Mouse (Mus musculus): ENCODE measurements around the gene Plaur.
"Not testable (repeated sequence)": the region's sequence is repeated elsewhere in the genome, so short reads cannot be mapped to it uniquely, and the experiment has no call there.

Plaur gene

DNA sequence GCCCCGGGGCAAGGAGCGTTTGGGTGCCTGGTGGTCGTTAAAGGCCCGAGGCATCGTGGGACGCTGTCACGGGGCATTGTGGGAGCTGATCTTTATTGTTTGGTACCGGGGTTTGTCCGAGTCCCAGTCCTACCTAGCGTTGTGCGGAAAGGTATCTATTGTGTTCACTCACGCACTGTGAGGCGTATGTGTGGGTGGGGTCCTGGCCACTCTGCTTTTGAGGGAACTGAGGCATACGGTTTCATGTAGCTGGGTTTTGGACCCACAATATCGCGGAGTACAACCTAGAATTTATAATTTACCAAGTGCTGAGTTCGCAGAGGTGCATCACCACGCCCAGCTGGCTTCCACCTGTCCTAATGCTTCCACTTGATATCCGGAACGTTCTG is 45.4 kb downstream of the Plaur start:
- no peak for DNase-seq (ENCODE audit: low spot score)

- DNase-seq (ENCODE audit: low spot score) = no peak
These were observed 50.1 kb downstream of the Plaur start, which contains the start of gene AC161166.1 for GRCm38 (mm10) chr7:24512355-24512754. Gene AC161166.1 (minus strand): TSS chr7:24512455.

DNA sequence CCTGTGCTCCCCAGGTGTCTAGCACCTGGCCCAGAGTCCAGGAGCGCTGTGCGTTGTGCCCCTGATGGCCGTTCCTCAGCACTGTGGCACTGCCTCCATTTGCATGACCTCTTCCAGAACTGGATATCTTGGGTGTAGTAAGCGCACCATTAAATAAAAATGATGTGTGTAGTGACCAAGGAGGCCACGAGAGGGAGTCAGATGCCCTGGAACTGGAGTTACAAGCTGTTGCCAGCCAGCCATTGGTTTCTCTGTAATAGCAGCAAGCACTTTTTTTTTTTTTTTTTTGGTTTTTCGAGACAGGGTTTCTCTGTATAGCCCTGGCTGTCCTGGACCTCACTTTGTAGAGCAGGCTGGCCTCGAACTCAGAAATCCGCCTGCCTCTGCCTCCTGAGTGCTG is 54.0 kb downstream of the Plaur start:
- DNase-seq (ENCODE audit: low spot score) = not testable (repeated sequence)

DNA sequence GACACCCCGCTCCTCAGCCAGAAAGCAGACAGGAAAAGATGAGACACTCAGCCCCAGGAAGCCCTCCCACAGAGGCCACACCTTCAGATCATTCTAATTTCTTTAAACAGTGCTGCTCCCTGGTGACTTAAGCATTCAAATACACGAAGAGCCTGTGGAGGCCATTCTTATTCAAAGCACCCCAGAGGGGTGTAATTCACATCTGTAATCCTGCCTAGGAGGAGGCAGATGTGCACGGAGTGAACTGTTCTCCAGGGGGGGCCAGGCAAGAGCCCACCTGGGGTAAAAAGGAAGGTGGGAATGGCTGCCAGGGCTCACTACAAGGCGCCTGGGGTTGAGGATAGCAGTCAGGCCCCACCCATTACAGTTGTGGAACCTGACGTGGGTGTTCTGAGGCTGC is 54.8 kb downstream of the Plaur start:
- DNase-seq (ENCODE audit: low spot score) = no peak

DNA sequence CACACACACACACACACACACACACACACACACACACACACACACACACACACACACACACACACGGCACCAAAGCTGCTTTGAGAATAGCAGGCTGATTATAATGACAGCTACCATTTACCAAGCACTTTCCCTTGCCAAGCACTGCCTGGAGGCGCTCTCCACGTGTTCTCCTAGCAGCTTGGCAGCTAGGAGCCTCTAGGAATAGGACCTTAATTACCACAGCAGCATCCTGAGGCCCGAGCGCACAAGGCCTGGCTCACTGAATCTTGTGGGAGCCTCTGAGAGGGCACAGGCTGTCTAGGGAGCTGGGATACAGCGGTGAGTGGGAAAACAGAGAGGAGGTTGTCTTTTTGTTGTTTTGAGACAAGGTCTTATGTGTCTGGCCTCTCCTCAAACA is 55.4 kb downstream of the Plaur start:
- DNase-seq (ENCODE audit: low spot score) = no peak

DNA sequence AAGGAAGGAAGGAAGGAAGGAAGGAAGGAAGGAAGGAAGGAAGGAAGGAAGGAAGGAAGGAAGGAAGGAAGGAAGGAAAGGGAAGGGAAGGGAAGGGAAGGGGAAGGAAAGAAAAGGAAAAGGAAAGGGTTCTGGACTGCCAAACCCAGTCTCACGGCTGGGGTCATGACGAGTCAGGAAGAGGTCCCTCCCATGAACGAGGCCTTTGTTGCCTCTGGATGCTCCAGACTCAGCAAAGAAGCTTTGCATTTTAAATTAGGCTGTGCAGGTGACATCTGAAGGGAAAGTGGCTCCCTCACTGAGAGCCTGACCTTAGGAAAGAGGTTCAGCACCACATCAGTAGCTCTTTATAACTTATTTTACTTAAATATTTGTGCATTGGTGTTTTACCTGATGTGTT is 56.8 kb downstream of the Plaur start:
- DNase-seq (ENCODE audit: low spot score) = no peak

GRCm38 (mm10) chr7:24520054-24520453 is 57.8 kb downstream of the Plaur start:
- DNase-seq (ENCODE audit: low spot score) = not testable (repeated sequence)

DNA sequence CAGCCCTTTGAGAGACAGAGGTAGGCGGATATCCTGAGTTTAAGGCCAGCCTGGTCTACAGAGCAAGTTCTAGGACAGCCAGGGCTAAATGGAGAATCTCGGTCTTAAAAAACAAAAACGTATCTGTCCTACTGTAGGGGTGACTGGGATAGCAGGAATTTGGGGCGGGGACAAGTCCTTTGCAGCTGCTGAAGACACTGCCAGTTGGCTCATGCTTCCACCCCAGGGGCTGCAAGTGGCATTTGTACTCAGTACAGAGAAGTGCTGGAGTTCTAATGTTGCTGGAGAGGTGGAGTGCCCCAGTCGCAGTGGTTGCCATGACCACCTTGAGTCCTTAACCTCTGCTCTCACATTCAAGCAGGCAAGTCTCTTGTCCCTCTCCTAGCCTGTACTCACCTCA is 60.5 kb downstream of the Plaur start:
- no peak for DNase-seq (ENCODE audit: low spot score)

GRCm38 (mm10) chr7:24523723-24524122 is 61.4 kb downstream of the Plaur start:
- no peak for DNase-seq (ENCODE audit: low spot score)

DNA sequence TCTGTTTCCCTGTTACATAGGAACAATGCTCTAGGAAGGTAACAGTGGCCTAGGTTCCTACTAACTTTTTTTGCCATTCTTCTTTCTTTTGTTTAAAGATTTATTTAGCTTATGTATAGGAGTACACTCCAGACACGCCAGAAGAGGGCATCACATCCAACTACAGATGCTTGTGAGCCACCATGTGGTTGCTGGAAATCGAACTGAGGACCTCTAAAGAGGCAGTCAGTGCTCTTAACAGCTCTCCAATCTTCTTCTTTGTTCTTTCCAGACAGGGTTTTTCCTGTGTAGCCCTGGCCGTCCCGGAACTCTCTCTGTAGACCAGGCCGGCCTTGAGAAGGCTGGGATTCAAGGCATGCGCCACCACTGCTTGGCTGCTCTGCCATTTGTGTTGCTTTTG is 62.7 kb downstream of the Plaur start:
- DNase-seq (ENCODE audit: low spot score) = no peak

Measured in ovary, postnatal 10 days (tissue).